Mouse (Mus musculus): ENCODE data around the gene Klhl29.

The Klhl29 gene

GRCm38 (mm10) chr12:5303912-5304311 is 71.6 kb downstream of the Klhl29 start:
- in situ Hi-C loops (cut with MboI; ENCODE audit: unreplicated experiment in 2 of 2), result no loop called here

- in situ Hi-C loops (cut with MboI; ENCODE audit: unreplicated experiment in 2 of 2), result no loop called here
Observed at GRCm38 (mm10) chr12:5303100-5303499, 72.4 kb downstream of the Klhl29 start.

- in situ Hi-C loops (cut with MboI; ENCODE audit: unreplicated experiment in 2 of 2), result no loop called here
Observed at GRCm38 (mm10) chr12:5301841-5302240, 73.6 kb downstream of the Klhl29 start.

GRCm38 (mm10) chr12:5296422-5296821 is 79.1 kb downstream of the Klhl29 start:
- in situ Hi-C loops (cut with MboI; ENCODE audit: unreplicated experiment in 2 of 2), result no loop called here

GRCm38 (mm10) chr12:5292316-5292715 is 83.2 kb downstream of the Klhl29 start:
- in situ Hi-C loops (cut with MboI; ENCODE audit: unreplicated experiment in 2 of 2), result no loop called here

GRCm38 (mm10) chr12:5285579-5285978 is 89.9 kb downstream of the Klhl29 start:
- in situ Hi-C loops (cut with MboI; ENCODE audit: unreplicated experiment in 2 of 2), result no loop called here

GRCm38 (mm10) chr12:5284961-5285360 is 90.5 kb downstream of the Klhl29 start:
- in situ Hi-C loops (cut with MboI; ENCODE audit: unreplicated experiment in 2 of 2), result no loop called here

- in situ Hi-C loops (cut with MboI; ENCODE audit: unreplicated experiment in 2 of 2), result no loop called here
Observed at GRCm38 (mm10) chr12:5283654-5284053, 91.8 kb downstream of the Klhl29 start.

- in situ Hi-C loops (cut with MboI; ENCODE audit: unreplicated experiment in 2 of 2), result no loop called here
Observed at GRCm38 (mm10) chr12:5282611-5283010, 92.9 kb downstream of the Klhl29 start.

GRCm38 (mm10) chr12:5279873-5280272 is 95.6 kb downstream of the Klhl29 start:
- in situ Hi-C loops (cut with MboI; ENCODE audit: unreplicated experiment in 2 of 2), result no loop called here

- in situ Hi-C loops (cut with MboI; ENCODE audit: unreplicated experiment in 2 of 2), result no loop called here
Observed at GRCm38 (mm10) chr12:5277028-5277427, 98.5 kb downstream of the Klhl29 start.

- in situ Hi-C loops (cut with MboI; ENCODE audit: unreplicated experiment in 2 of 2), result no loop called here
Observed at GRCm38 (mm10) chr12:5275507-5275936, 100.0 kb downstream of the Klhl29 start.

- in situ Hi-C loops (cut with MboI; ENCODE audit: unreplicated experiment in 2 of 2), result no loop called here
Observed at GRCm38 (mm10) chr12:5274519-5274944, 101.0 kb downstream of the Klhl29 start.

GRCm38 (mm10) chr12:5273316-5274047 is 102.0 kb downstream of the Klhl29 start:
- in situ Hi-C loops (cut with MboI; ENCODE audit: unreplicated experiment in 2 of 2), result no loop called here

- in situ Hi-C loops (cut with MboI; ENCODE audit: unreplicated experiment in 2 of 2), result no loop called here
Observed at GRCm38 (mm10) chr12:5270527-5270926, 105.0 kb downstream of the Klhl29 start.

- in situ Hi-C loops (cut with MboI; ENCODE audit: unreplicated experiment in 2 of 2), result no loop called here
Observed at GRCm38 (mm10) chr12:5269936-5270335, 105.5 kb downstream of the Klhl29 start.

- in situ Hi-C loops (cut with MboI; ENCODE audit: unreplicated experiment in 2 of 2), result no loop called here
Observed at GRCm38 (mm10) chr12:5269061-5269460, 106.4 kb downstream of the Klhl29 start.

GRCm38 (mm10) chr12:5268188-5268612 is 107.3 kb downstream of the Klhl29 start:
- in situ Hi-C loops (cut with MboI; ENCODE audit: unreplicated experiment in 2 of 2), result no loop called here

- in situ Hi-C loops (cut with MboI; ENCODE audit: unreplicated experiment in 2 of 2), result no loop called here
Observed at GRCm38 (mm10) chr12:5267271-5268187, 108.0 kb downstream of the Klhl29 start.

GRCm38 (mm10) chr12:5266773-5267172 is 108.7 kb downstream of the Klhl29 start:
- in situ Hi-C loops (cut with MboI; ENCODE audit: unreplicated experiment in 2 of 2), result no loop called here

- in situ Hi-C loops (cut with MboI; ENCODE audit: unreplicated experiment in 2 of 2), result no loop called here
Observed at GRCm38 (mm10) chr12:5261476-5261875, 114.0 kb downstream of the Klhl29 start.

- in situ Hi-C loops (cut with MboI; ENCODE audit: unreplicated experiment in 2 of 2), result no loop called here
Observed at GRCm38 (mm10) chr12:5258779-5259178, 116.7 kb downstream of the Klhl29 start.
